Mouse (Mus musculus) midbrain, postnatal 0 days (tissue): ENCODE results near the gene Cbx4. TPM values are rescaled to one million over a fixed set of nuclear protein-coding genes. Genes with fewer than 3 reads are reported as not detected.

Experiments
- ATAC-seq: fragments of 200-750 bp; cut with Nextera tagmentation; 2 replicates; pipeline ENCODE4 v1.8.0; 2017; ENCODE audit warnings: moderate number of reproducible peaks, mild to moderate bottlenecking, moderate TSS enrichment, moderate library complexity; ENCODE audit not compliant: low FRiP score
- DNase-seq: peaks from one replicate; pipeline ENCODE4 v3.0.0-alpha.2; 2015; ENCODE audit warnings: low spot score
- H3K27ac ChIP-seq: fragments of 300-500 bp; sonication (generic); 2 replicates; pipeline ENCODE4 v1.5.1; 2014; ENCODE audit warnings: low read depth, mild to moderate bottlenecking, low read length, mixed read lengths
- H3K27me3 ChIP-seq: fragments of 300-500 bp; sonication (generic); 2 replicates; pipeline ENCODE4 v1.6.1; 2014; ENCODE audit warnings: low read length, control low read depth, mixed read lengths; ENCODE audit not compliant: insufficient read depth
- H3K36me3 ChIP-seq: fragments of 300-500 bp; sonication (generic); 2 replicates; pipeline ENCODE4 v1.6.1; 2014; ENCODE audit warnings: low read length, control low read depth, mixed read lengths; ENCODE audit not compliant: insufficient read depth
- H3K4me1 ChIP-seq: fragments of 300-500 bp; sonication (generic); 2 replicates; pipeline ENCODE4 v1.6.1; 2014; ENCODE audit warnings: mild to moderate bottlenecking, control low read depth, antibody characterized with exemption, low read length, mixed read lengths; ENCODE audit not compliant: insufficient read depth
- H3K4me2 ChIP-seq: fragments of 300-500 bp; sonication (generic); 2 replicates; pipeline ENCODE4 v1.6.1; 2014; ENCODE audit warnings: low read depth, mild to moderate bottlenecking, low read length, mixed read lengths; ENCODE audit not compliant: poor library complexity, severe bottlenecking
- H3K4me3 ChIP-seq: fragments of 300-500 bp; sonication (generic); 2 replicates; pipeline ENCODE4 v1.5.1; 2014; ENCODE audit warnings: low read depth, mild to moderate bottlenecking, low read length, moderate library complexity
- H3K9ac ChIP-seq: fragments of 300-500 bp; sonication (generic); replicated peaks from 2 replicates; pipeline ENCODE4 v1.6.1; 2014; ENCODE audit warnings: mild to moderate bottlenecking, low read length, moderate library complexity, mixed read lengths; ENCODE audit not compliant: poor library complexity, severe bottlenecking
- H3K9me3 ChIP-seq: fragments of 300-500 bp; sonication (generic); 2 replicates; pipeline ENCODE4 v1.6.1; 2016; ENCODE audit warnings: low read length, control low read depth
- CTCF ChIP-seq: IDR thresholded peaks from 2 replicates; pipeline ENCODE4 v1.5.1; 2016; ENCODE audit warnings: antibody characterized with exemption, mild to moderate bottlenecking
- WGBS: fragments of 180-500 bp; shearing (Covaris S2); extraction: QIAGEN DNeasy Blood & Tissue Kit; methylation state at CpG from one replicate; pipeline ENCODE4 v1.1.7; 2014; 5-methylcytosine and 5-hydroxymethylcytosine counted together
- polyA plus RNA-seq: library from polyadenylated mRNA; unstranded; fragments of >200 nt; fragmentation: Nextera tagmentation; extraction: Ambion mirVana; gene quantifications from 2 replicates; pipeline ENCODE4 v1.2.1, GENCODE M21; 2015
- total RNA-seq: library from RNA; depleted of rRNA; stranded (reverse); fragments of >200 nt; gene quantifications from 2 replicates; pipeline ENCODE4 v1.2.3, GENCODE M21; 2014; rRNA removed

The Cbx4 gene
- total and polyA plus RNA-seq, 2 experiments from 2014 or later = 30.5 to 53.4 TPM

- Histone ChIP-seq H3K4me2 (peak overlapping the region; percentile 15; the same call in 1 of the 2 replicates), H3K4me3 (no peak overlapping the region; the same call in 1 of the 2 replicates), H3K27me3 (peaks cover 16% of the 10 kb centered on the region), H3K36me3 (peaks cover 9% of the 10 kb centered on the region), H3K4me1 (peaks cover 21% of the 10 kb centered on the region; the same call in 1 of the 2 replicates), H3K9ac (no peak overlapping the region), H3K27ac (no peak overlapping the region), H3K9me3 (no peaks in the 10 kb centered on the region)
- no peak for TF ChIP-seq CTCF
- no peak for DNase-seq
- WGBS = 22% methylated on average over 21 of the region's 21 CpGs
- ATAC-seq = no peak
These were observed 50.3 kb downstream of the Cbx4 start for GRCm38 (mm10) chr11:119035686-119036165.

GRCm38 (mm10) chr11:119035094-119035685, 50.8 kb downstream of the Cbx4 start:
- no peak overlapping the region; the same call in 1 of the 2 replicates for H3K4me3 ChIP-seq
- WGBS = 7% methylated on average over 21 of the region's 21 CpGs
- H3K9me3 ChIP-seq = no peaks in the 10 kb centered on the region
- TF ChIP-seq CTCF = no peak
- H3K27ac ChIP-seq = no peak overlapping the region
- peaks cover 21% of the 10 kb centered on the region; the same call in 1 of the 2 replicates for H3K4me1 ChIP-seq
- H3K27me3 ChIP-seq = peaks cover 16% of the 10 kb centered on the region
- peak overlapping the region; percentile 15; the same call in 1 of the 2 replicates for H3K4me2 ChIP-seq
- DNase-seq = no peak
- H3K36me3 ChIP-seq = peaks cover 14% of the 10 kb centered on the region
- ATAC-seq = no peak
- H3K9ac ChIP-seq = no peak overlapping the region

GRCm38 (mm10) chr11:119034635-119035034, 51.4 kb downstream of the Cbx4 start:
- Histone ChIP-seq H3K27me3 (peaks cover 16% of the 10 kb centered on the region), H3K4me1 (peaks cover 21% of the 10 kb centered on the region; the same call in 1 of the 2 replicates), H3K9me3 (no peaks in the 10 kb centered on the region), H3K9ac (no peak overlapping the region), H3K4me3 (no peak overlapping the region), H3K4me2 (peak overlapping the region; percentile 13; the same call in 1 of the 2 replicates), H3K36me3 (peaks cover 17% of the 10 kb centered on the region), H3K27ac (no peak overlapping the region)
- no peak for DNase-seq
- 18% methylated on average over 19 of the region's 19 CpGs for WGBS
- TF ChIP-seq CTCF = no peak
- ATAC-seq = no peak

- Histone ChIP-seq H3K27me3 (peaks cover 16% of the 10 kb centered on the region), H3K36me3 (peaks cover 15% of the 10 kb centered on the region), H3K4me3 (no peak overlapping the region), H3K27ac (no peak overlapping the region), H3K9me3 (no peaks in the 10 kb centered on the region), H3K9ac (no peak overlapping the region), H3K4me1 (peaks cover 16% of the 10 kb centered on the region; the same call in 1 of the 2 replicates), H3K4me2 (peak overlapping the region; percentile 13; the same call in 1 of the 2 replicates)
- ATAC-seq = no peak; the same call in 1 of the 2 replicates
- TF ChIP-seq CTCF = peak; percentile 85
- 5% methylated on average over 25 of the region's 26 CpGs for WGBS
- DNase-seq = peak; percentile 79
These were observed 52.0 kb downstream of the Cbx4 start for GRCm38 (mm10) chr11:119033874-119034558.

Other genes starting within 250 kb of the Cbx4 start
- 41.2 and 60.3 TPM in 2 replicates for gene Rbfox3, start 174.6 kb downstream of the Cbx4 start, total RNA-seq
- 72.5 and 73.3 TPM in 2 replicates for gene Rbfox3, start 174.6 kb downstream of the Cbx4 start, polyA plus RNA-seq
- gene Enpp7, start 98.0 kb downstream of the Cbx4 start, total RNA-seq = not detected in 2 replicates
- gene Enpp7, start 98.0 kb downstream of the Cbx4 start, polyA plus RNA-seq = not detected in 2 replicates
- gene Cbx2, start 63.3 kb downstream of the Cbx4 start, total RNA-seq = 9.6 and 10.6 TPM in 2 replicates
- 5.6 and 6.7 TPM in 2 replicates for gene Cbx2, start 63.3 kb downstream of the Cbx4 start, polyA plus RNA-seq
- gene Cbx8, start 45.3 kb downstream of the Cbx4 start, total RNA-seq = 14.9 and 15.5 TPM in 2 replicates
- 6.8 and 7.6 TPM in 2 replicates for gene Cbx8, start 45.3 kb downstream of the Cbx4 start, polyA plus RNA-seq
- gene Tbc1d16, start 142.3 kb upstream of the Cbx4 start, total RNA-seq = 152 and 156 TPM in 2 replicates
- 43.1 and 43.5 TPM in 2 replicates for gene Tbc1d16, start 142.3 kb upstream of the Cbx4 start, polyA plus RNA-seq
- 13.3 and 22.7 TPM in 2 replicates for gene Ccdc40, start 142.4 kb upstream of the Cbx4 start, total RNA-seq
- gene Ccdc40, start 142.4 kb upstream of the Cbx4 start, polyA plus RNA-seq = 10.3 and 13.3 TPM in 2 replicates
- 186 and 222 TPM in 2 replicates for gene Gaa, start 181.7 kb upstream of the Cbx4 start, total RNA-seq
- gene Gaa, start 181.7 kb upstream of the Cbx4 start, polyA plus RNA-seq = 154 and 158 TPM in 2 replicates
- gene Eif4a3, start 213.9 kb upstream of the Cbx4 start, total RNA-seq = 132 and 169 TPM in 2 replicates
- 229 and 237 TPM in 2 replicates for gene Eif4a3, start 213.9 kb upstream of the Cbx4 start, polyA plus RNA-seq
- gene Card14, start 221.5 kb upstream of the Cbx4 start, total RNA-seq = 0.77 and 1.8 TPM in 2 replicates
- gene Card14, start 221.5 kb upstream of the Cbx4 start, polyA plus RNA-seq = 0.59 and 0.67 TPM in 2 replicates